Mouse (Mus musculus): Measurements from ENCODE around the gene 4930522H14Rik.

- no peak for TF ChIP-seq CTCF (IDR thresholded peaks at IDR 0.05; ENCODE audit: low read depth, low read length)
- no peak for TF ChIP-seq POLR2A (IDR thresholded peaks at IDR 0.05; ENCODE audit: borderline replicate concordance, low read depth, low read length)
Observed at GRCm38 (mm10) chr4:109564711-109565110, 33.6 kb upstream of the 4930522H14Rik start.
